Mouse (Mus musculus) cerebellum, adult 2 months (tissue): Measurements from ENCODE around the gene Pifo.

Experiments used
- CTCF ChIP-seq: fragments of 200-500 bp; IDR thresholded peaks from 2 replicates; pipeline ENCODE4 v1.5.1; 2011; ENCODE audit warnings: low read depth, mild to moderate bottlenecking, control low read depth, low read length, moderate library complexity, borderline replicate concordance; ENCODE audit not compliant: insufficient read depth
- POLR2A ChIP-seq: fragments of 200-500 bp; IDR thresholded peaks from 2 replicates; pipeline ENCODE4 v1.6.1; 2011; ENCODE audit warnings: low read length, control low read depth, borderline replicate concordance; ENCODE audit not compliant: insufficient read depth

DNA sequence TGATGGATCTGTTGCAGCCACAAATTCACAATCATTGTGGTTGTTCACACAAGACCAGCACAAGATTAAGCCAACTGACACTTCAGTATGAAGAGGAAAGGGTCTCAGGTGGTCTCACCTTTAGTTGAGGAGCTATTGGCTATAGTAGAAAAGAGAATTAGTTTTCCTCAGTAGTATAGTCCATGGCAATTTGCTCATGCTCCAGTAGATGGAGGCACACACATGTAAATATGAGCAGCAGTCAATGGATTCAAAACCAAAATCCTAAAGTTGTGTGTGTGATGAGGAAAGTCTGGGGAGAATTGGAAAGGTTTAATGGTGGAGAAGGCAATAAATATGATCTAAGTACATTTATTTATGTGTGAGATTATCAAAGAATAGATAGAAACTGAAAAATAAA, 7.4 kb upstream of the Pifo start:
- TF ChIP-seq CTCF (peak; percentile 45; the same call in 1 of the 2 replicates), POLR2A (no peak)
